Mouse (Mus musculus): ENCODE results near the gene Dnmt1. TPM values are rescaled to one million over a fixed set of nuclear protein-coding genes. Genes with fewer than 3 reads are reported as not detected.

Dnmt1 gene
- polyA plus RNA-seq, 1 experiment from 2014 or later = 69.6 TPM

DNA sequence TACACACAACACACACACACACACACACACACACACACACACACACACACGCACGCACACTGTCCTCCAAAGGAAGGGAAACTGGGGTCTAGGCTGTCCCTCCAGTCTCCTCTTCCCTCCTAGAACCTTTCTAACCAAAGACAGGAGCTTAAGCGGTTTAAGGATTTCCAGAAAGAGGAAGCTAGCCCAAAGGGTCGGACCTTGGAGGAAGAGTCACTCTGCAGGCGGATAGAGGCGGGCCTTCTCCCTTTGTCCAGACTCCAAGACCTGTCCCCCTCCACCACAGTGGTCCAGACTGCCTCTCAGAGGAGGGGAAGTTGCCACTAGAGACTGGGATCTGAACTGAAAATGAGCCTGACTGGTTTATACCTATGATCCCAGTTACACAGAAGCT, 14.0 kb upstream of the Dnmt1 start:
- H3K36me3 ChIP-seq (ENCODE audit: control insufficient read depth, insufficient read depth, low read length) = peaks cover 6% of the 10 kb centered on the region
- H3K9ac ChIP-seq (replicated peaks; ENCODE audit: low read depth, low read length) = peak overlapping the region; percentile 10; the same call in 1 of the 2 replicates
- no peaks in the 10 kb centered on the region for H3K9me3 ChIP-seq (ENCODE audit: control insufficient read depth, low read depth, low read length)
- peak overlapping the region; percentile 79 for H3K4me2 ChIP-seq (replicated peaks; ENCODE audit: low read depth, low read length)
- no peak for ATAC-seq (ENCODE audit: insufficient number of reproducible peaks, insufficient read depth, low FRiP score, low read depth)
- H3K4me3 ChIP-seq (ENCODE audit: low read depth, low read length) = peak overlapping the region; percentile 80
- peaks cover 41% of the 10 kb centered on the region for H3K4me1 ChIP-seq (ENCODE audit: control insufficient read depth, insufficient read depth, low read length)
- H3K27me3 ChIP-seq (ENCODE audit: control insufficient read depth, insufficient read depth, low read length) = no peaks in the 10 kb centered on the region
- peak overlapping the region; percentile 97 for H3K27ac ChIP-seq (ENCODE audit: low read length)
- 27% methylated on average over 4 of the region's 6 CpGs for WGBS

DNA sequence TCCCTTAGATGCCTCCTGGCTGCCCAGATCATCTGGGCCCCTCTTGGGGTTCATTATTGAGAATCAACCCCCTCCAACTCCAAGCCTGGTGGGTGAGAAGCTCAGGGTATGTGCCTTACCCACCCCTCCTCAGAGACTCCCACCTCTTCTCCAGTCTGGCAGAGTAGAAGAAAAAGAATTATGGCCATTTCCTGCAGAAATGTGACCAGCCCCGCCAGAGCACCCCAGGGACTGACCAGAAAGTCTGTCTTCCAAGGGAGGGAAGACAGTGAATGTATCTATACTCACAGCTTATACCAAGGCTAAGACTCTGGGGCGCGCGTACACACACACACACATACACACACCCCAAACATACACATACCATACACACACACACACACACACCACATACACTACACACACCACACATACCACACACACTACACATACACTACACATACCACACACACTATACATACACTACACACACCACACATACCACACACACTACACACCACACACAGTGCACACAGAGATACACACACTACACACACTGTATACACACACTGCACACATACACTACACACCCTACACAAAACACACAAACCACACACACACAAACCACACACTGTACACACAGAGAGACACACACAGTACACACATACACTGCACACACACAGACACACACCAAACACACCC, 13.5 kb upstream of the Dnmt1 start:
- Histone ChIP-seq H3K9ac (replicated peaks; ENCODE audit: low read depth, low read length) (peak overlapping the region; percentile 46; the same call in 1 of the 2 replicates), H3K4me2 (replicated peaks; ENCODE audit: low read depth, low read length) (peak overlapping the region; percentile 79), H3K36me3 (ENCODE audit: control insufficient read depth, insufficient read depth, low read length) (peaks cover 11% of the 10 kb centered on the region), H3K27me3 (ENCODE audit: control insufficient read depth, insufficient read depth, low read length) (no peaks in the 10 kb centered on the region), H3K27ac (ENCODE audit: low read length) (peak overlapping the region; percentile 97), H3K9me3 (ENCODE audit: control insufficient read depth, low read depth, low read length) (no peaks in the 10 kb centered on the region), H3K4me3 (ENCODE audit: low read depth, low read length) (peak overlapping the region; percentile 80), H3K4me1 (ENCODE audit: control insufficient read depth, insufficient read depth, low read length) (peaks cover 41% of the 10 kb centered on the region)
- no peak for ATAC-seq (ENCODE audit: insufficient number of reproducible peaks, insufficient read depth, low FRiP score, low read depth)
- 72% methylated on average over 4 of the region's 4 CpGs for WGBS

DNA sequence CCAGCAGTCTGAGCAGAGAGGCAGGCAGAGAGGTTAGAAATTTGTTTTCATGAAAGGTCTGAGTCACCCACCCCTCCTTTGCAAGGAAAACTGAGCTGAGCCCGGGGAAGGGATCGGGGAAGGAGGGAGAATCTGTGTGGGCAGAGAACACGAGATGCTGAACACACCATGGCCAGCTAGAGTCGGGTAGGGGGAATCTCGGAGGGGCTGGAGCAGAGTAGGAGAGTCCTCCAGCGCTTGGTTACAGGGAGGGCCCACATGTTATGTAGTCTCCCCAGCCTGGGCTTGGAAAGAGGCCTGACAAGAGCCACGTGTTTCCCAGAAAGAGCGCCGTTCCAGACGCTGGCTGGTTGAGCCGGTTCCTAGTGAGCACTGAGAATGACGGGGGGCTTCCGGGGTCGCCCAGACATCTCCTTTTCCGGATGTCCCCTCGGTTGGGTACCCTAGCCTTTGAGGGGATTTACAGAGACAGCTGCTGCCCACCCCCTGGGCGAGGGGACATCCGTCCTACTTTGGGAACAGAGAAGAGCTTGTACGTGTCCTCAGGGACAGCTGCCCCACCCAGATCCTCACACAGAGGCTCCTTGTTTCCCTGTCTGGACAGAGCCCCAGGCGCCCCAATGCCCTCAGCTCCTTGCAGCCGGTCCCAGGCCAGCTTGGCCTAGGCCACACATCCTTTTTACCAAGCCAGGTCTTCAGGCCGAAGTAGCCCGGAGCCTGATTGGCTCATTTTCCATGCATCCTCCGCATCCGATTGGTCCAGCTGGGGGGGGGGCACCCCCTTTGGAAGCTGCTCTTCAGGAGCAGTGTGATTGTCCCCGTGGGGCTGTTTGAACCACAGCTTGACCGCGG, 12.7 kb upstream of the Dnmt1 start:
- WGBS = 20% methylated on average over 28 of the region's 28 CpGs
- H3K4me3 ChIP-seq (ENCODE audit: low read depth, low read length) = peak overlapping the region; percentile 22
- H3K27me3 ChIP-seq (ENCODE audit: control insufficient read depth, insufficient read depth, low read length) = no peaks in the 10 kb centered on the region
- H3K9me3 ChIP-seq (ENCODE audit: control insufficient read depth, low read depth, low read length) = no peaks in the 10 kb centered on the region
- H3K27ac ChIP-seq (ENCODE audit: low read length) = peak overlapping the region; percentile 97
- peak overlapping the region; percentile 46 for H3K9ac ChIP-seq (replicated peaks; ENCODE audit: low read depth, low read length)
- H3K36me3 ChIP-seq (ENCODE audit: control insufficient read depth, insufficient read depth, low read length) = peaks cover 19% of the 10 kb centered on the region
- peak overlapping the region; percentile 79 for H3K4me2 ChIP-seq (replicated peaks; ENCODE audit: low read depth, low read length)
- ATAC-seq (ENCODE audit: insufficient number of reproducible peaks, insufficient read depth, low FRiP score, low read depth) = peak; percentile 66
- peaks cover 41% of the 10 kb centered on the region for H3K4me1 ChIP-seq (ENCODE audit: control insufficient read depth, insufficient read depth, low read length)

DNA sequence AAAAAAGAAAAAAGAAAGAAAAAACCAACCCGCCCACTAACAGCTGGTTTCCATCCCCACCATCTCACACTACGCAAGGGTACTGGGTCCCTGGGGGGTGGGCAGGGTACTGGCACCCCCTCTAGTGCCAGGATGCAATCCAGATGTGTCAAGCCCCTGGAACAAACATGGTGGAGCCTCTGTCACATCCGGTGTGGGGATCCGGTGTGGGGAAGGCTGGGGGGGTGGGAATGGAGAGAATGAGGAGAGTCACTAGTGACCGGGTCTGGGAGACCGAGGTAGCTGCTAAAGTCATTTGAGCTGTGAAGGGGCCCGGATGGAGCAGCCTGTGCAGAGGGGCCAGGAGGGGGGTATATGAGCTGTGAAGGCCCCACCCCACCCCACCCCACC, 12.1 kb upstream of the Dnmt1 start:
- H3K9ac ChIP-seq (replicated peaks; ENCODE audit: low read depth, low read length) = peak overlapping the region; percentile 18; the same call in 1 of the 2 replicates
- H3K4me1 ChIP-seq (ENCODE audit: control insufficient read depth, insufficient read depth, low read length) = peaks cover 41% of the 10 kb centered on the region
- H3K27ac ChIP-seq (ENCODE audit: low read length) = peak overlapping the region; percentile 97
- peaks cover 25% of the 10 kb centered on the region for H3K36me3 ChIP-seq (ENCODE audit: control insufficient read depth, insufficient read depth, low read length)
- no peaks in the 10 kb centered on the region for H3K9me3 ChIP-seq (ENCODE audit: control insufficient read depth, low read depth, low read length)
- H3K4me3 ChIP-seq (ENCODE audit: low read depth, low read length) = no peak overlapping the region
- H3K4me2 ChIP-seq (replicated peaks; ENCODE audit: low read depth, low read length) = peak overlapping the region; percentile 79
- ATAC-seq (ENCODE audit: insufficient number of reproducible peaks, insufficient read depth, low FRiP score, low read depth) = peak; percentile 48
- H3K27me3 ChIP-seq (ENCODE audit: control insufficient read depth, insufficient read depth, low read length) = no peaks in the 10 kb centered on the region
- WGBS = 30% methylated on average over 7 of the region's 7 CpGs

DNA sequence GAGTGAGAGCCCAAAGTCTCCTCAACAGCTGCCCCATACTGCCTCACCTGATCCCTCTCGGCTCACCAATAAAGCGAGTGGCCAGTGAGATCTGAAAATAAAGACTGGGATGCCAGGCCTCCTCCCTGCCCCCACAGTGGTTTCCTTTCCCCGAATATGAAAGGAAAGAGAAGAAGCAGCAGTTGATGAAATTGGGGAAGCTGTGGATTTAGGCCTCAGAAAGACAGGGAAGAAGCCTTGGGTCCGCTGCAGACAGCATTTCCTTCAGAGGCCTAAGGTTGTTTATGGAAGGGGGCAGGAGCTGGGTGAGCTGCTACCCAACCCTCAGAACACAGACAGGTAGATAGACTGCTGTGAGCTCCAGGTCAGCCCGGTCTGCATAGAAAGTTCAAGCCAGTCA, 7.1 kb upstream of the Dnmt1 start:
- Histone ChIP-seq H3K9ac (replicated peaks; ENCODE audit: low read depth, low read length) (no peak overlapping the region), H3K36me3 (ENCODE audit: control insufficient read depth, insufficient read depth, low read length) (peaks cover 44% of the 10 kb centered on the region), H3K27ac (ENCODE audit: low read length) (no peak overlapping the region), H3K4me3 (ENCODE audit: low read depth, low read length) (no peak overlapping the region), H3K4me2 (replicated peaks; ENCODE audit: low read depth, low read length) (no peak overlapping the region), H3K9me3 (ENCODE audit: control insufficient read depth, low read depth, low read length) (no peaks in the 10 kb centered on the region), H3K27me3 (ENCODE audit: control insufficient read depth, insufficient read depth, low read length) (no peaks in the 10 kb centered on the region), H3K4me1 (ENCODE audit: control insufficient read depth, insufficient read depth, low read length) (peaks cover 8% of the 10 kb centered on the region)
- WGBS = 71% methylated on average over 5 of the region's 5 CpGs
- no peak for ATAC-seq (ENCODE audit: insufficient number of reproducible peaks, insufficient read depth, low FRiP score, low read depth)

DNA sequence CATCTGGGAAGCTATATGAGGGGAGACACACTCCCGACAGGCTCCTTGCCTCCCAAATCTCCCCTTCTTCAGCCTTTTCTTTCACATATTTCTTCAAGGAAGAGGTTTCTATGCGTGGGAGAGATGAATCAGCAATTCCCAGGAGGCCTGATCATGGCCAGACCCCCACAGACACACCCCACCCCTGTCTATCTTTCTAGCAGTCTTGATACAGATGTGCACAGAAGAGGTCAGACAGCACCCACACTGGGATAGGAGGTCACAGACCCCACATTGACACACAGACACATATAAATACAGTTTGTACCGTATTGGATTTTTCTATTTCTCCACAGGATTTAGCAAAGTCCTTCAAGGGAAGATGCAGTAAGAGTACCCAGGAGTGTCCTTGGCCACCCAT, 6.3 kb upstream of the Dnmt1 start:
- no peak overlapping the region for H3K4me2 ChIP-seq (replicated peaks; ENCODE audit: low read depth, low read length)
- ATAC-seq (ENCODE audit: insufficient number of reproducible peaks, insufficient read depth, low FRiP score, low read depth) = no peak
- H3K4me3 ChIP-seq (ENCODE audit: low read depth, low read length) = no peak overlapping the region
- H3K27me3 ChIP-seq (ENCODE audit: control insufficient read depth, insufficient read depth, low read length) = no peaks in the 10 kb centered on the region
- 83% methylated on average over 3 of the region's 3 CpGs for WGBS
- H3K36me3 ChIP-seq (ENCODE audit: control insufficient read depth, insufficient read depth, low read length) = peaks cover 44% of the 10 kb centered on the region
- H3K9ac ChIP-seq (replicated peaks; ENCODE audit: low read depth, low read length) = no peak overlapping the region
- H3K9me3 ChIP-seq (ENCODE audit: control insufficient read depth, low read depth, low read length) = no peaks in the 10 kb centered on the region
- peaks cover under 1% of the 10 kb centered on the region; the same call in 1 of the 2 replicates for H3K4me1 ChIP-seq (ENCODE audit: control insufficient read depth, insufficient read depth, low read length)
- no peak overlapping the region for H3K27ac ChIP-seq (ENCODE audit: low read length)

DNA sequence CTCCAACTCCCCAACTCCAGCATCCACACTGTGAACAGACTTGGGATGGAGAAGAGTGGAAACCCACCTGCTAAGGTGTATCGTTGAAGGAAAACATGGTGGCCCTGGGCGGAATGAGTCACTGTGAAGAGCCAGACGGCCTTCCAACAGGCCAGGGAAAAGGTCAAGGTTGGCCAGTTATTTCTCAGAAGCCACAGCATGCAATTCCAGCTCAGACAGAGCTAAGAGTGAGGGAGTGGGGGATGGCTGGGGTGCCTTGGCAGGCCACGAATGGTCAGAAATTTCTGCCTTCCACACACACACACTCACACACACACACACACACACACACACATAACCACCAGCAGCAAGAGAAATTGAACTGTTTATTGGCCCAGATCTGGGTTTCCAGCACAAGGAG, 5.9 kb upstream of the Dnmt1 start:
- H3K27me3 ChIP-seq (ENCODE audit: control insufficient read depth, insufficient read depth, low read length) = no peaks in the 10 kb centered on the region
- ATAC-seq (ENCODE audit: insufficient number of reproducible peaks, insufficient read depth, low FRiP score, low read depth) = no peak
- H3K36me3 ChIP-seq (ENCODE audit: control insufficient read depth, insufficient read depth, low read length) = peaks cover 44% of the 10 kb centered on the region
- no peak overlapping the region for H3K27ac ChIP-seq (ENCODE audit: low read length)
- H3K9ac ChIP-seq (replicated peaks; ENCODE audit: low read depth, low read length) = no peak overlapping the region
- H3K4me1 ChIP-seq (ENCODE audit: control insufficient read depth, insufficient read depth, low read length) = no peaks in the 10 kb centered on the region
- H3K4me2 ChIP-seq (replicated peaks; ENCODE audit: low read depth, low read length) = no peak overlapping the region
- WGBS = 80% methylated on average over 4 of the region's 4 CpGs
- no peaks in the 10 kb centered on the region for H3K9me3 ChIP-seq (ENCODE audit: control insufficient read depth, low read depth, low read length)
- no peak overlapping the region for H3K4me3 ChIP-seq (ENCODE audit: low read depth, low read length)

DNA sequence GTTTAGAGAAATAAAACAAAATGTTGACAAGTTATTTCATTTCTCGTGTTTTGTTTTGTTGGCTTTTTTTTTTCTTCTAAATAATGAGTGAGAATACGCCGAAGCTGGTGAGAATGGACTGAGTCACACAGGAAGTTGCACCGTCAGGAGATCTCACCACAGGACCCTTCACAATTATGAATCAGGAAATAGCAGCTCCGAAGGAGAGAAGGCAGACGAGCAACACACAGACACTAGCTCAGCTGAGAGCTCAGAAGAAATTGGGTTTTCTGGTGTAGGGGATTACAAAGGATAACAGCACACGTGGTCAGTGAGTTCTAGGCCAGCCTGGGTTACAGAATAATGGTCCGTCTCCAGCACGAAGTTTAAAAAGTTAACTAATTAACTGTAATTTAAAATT, 1.9 kb upstream of the Dnmt1 start:
- Histone ChIP-seq H3K9me3 (ENCODE audit: control insufficient read depth, low read depth, low read length) (no peaks in the 10 kb centered on the region), H3K27ac (ENCODE audit: low read length) (no peak overlapping the region), H3K36me3 (ENCODE audit: control insufficient read depth, insufficient read depth, low read length) (peaks cover 17% of the 10 kb centered on the region), H3K4me3 (ENCODE audit: low read depth, low read length) (no peak overlapping the region), H3K4me2 (replicated peaks; ENCODE audit: low read depth, low read length) (no peak overlapping the region), H3K27me3 (ENCODE audit: control insufficient read depth, insufficient read depth, low read length) (no peaks in the 10 kb centered on the region), H3K9ac (replicated peaks; ENCODE audit: low read depth, low read length) (no peak overlapping the region), H3K4me1 (ENCODE audit: control insufficient read depth, insufficient read depth, low read length) (no peaks in the 10 kb centered on the region)
- WGBS = 70% methylated on average over 9 of the region's 9 CpGs
- no peak for ATAC-seq (ENCODE audit: insufficient number of reproducible peaks, insufficient read depth, low FRiP score, low read depth)
